Mouse (Mus musculus): Measurements from ENCODE around the gene Clybl. TPM values are rescaled to one million over a fixed set of nuclear protein-coding genes. Genes with fewer than 3 reads are reported as not detected.

Gene Clybl
- total RNA-seq, 2 experiments from 2014 or later: 68.1 to 80.2 TPM

DNA sequence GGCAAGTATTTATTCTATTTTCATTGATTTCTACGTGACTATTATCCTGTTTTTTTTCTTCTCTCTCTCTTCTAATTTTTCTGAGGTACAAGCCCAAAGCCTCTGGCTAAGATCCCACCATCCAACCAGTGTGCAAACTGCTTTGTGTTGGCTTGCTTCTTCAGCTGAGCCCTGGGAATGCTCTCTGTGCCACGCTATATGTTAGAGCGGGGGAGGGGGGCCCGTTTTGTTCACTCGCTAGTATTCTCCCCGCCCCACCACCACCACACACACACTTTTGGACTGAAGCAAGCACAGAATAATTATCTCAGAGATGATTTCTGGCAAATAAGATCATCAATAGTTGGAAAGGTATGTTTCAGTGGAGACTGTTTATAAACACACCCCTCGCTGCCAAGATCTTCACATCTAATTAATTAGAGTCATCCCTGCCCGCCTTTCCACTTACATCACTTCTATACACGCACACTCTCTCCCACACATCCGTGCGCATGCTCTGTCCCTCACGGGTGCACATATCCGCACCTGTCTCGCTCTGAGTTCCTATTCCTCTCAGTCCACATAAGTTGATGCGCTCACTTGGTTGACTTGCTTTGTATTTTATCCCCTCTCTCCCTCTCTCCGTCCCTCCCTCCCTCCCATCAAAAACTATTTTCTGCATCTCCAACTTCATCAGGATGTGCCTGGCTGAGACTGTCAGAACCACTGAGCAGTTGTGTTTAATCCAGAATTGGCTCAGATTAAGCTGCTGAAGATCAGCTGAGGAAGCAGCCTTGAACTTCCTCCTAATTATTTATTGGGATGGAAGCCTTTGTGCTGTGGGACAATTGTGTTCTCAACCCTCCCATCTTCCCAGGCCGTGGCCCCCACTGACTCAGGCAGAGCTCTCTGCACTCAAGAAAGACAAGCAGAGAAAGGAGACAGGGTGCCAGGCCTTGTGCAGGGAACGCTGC, 163.0 kb downstream of the Clybl start:
- intact Hi-C loops (cut with DNase I; ENCODE audit: low total_unique reads): no loop called here
- no peak for DNase-seq

DNA sequence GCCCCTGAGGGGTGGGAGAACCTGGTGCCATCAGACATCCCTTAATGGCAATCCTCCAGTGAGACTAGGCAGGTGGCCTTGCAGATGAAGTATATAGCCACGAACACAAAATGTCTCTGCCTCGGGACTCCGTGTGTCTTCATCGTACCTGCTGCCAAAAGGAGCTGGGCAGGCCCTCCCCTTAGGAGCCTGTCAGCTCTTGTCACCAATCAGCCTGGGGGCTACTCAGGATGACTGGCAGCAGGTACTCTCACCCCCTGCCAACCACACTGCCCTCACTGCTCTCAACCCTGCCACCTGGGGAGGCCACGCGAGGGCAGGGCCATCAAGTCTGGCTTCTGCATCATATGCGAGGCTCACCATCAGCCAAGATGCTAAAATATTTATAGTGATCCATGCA, 166.6 kb downstream of the Clybl start:
- intact Hi-C loops (cut with DNase I; ENCODE audit: low total_unique reads): no loop called here
- no peak for DNase-seq

DNA sequence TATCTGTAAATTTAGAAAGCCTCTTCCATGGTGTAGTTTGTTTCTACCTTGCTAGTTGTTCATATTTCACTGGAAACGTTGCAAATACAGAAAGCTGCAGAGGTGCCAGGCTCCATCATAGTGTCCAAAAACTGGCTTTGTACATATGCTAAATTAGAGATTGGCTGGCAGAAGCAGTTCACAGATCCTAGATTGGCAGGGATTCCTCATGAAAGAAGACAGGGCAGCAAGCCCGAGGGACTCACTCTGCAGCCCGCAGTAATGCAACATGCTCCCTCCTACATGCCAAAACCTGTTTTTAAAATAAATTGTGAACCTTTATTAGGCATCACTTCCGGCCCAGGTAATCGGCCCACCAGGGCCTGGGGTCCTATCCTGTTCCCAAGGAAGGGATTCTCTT, 167.8 kb downstream of the Clybl start:
- intact Hi-C loops (cut with DNase I; ENCODE audit: low total_unique reads): no loop called here
- no peak for DNase-seq

DNA sequence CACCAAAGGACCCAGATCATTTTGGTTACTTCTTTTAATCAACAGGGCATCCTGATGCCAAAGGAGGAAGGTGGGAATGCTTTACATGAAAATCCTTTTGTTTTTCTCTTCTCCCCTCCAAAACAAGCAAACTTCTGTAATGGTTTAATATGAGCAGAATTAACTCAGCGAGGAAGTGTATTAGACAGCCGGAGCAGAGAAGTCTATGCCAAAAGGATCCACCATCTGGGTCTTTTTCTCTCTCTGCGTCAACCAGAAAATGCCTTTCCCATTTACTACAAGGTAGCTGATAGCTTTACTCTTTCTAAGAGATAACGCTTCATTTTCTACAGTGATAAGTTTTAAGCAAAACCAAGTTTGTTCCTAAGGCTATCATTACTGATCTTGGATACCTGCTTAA, 168.3 kb downstream of the Clybl start:
- intact Hi-C loops (cut with DNase I; ENCODE audit: low total_unique reads): no loop called here
- DNase-seq: no peak

DNA sequence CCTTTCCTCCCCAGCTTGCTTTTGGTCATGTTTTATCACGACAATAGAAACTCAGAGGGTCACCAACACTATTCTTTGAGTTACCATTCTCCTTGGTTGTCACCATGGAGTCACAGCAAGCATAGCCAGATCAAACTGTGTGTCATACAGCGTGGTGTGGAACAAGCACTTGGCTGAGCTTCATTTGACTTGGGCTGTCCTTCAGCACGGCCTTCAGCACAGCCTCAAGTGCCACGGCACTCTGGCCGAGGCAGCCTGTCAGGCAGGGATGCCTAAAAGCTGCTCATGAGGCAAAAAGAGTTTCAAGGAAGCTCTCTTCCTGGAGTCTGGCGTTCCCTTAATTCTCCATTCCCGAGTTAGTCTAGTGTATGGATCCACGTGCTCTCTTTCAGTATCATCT, 169.3 kb downstream of the Clybl start:
- DNase-seq: no peak

DNA sequence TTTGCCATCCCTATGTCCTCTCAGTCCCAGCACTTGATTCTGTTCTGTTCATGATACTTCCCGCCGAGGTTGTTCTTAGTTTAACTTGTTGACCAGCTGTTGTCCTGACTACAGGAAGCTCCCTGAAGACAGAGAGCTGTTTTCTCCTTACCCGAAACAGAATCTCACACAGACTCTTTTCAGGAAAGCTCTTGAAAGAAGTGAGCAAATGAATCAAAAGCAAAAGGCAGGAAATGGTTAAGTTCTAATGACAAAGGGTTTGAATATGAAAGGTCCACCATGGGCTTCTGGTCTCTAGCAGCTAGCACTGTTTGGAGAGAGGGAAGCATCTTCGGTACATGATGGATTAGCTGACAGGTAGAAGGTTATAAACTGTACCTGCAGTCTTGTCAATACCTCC, 175.8 kb downstream of the Clybl start:
- DNase-seq: no peak
- intact Hi-C loops (cut with DNase I; ENCODE audit: low total_unique reads): no loop called here

More for the DNA sequence above, 169.3 kb downstream of the Clybl start:
- intact Hi-C loops (cut with DNase I; ENCODE audit: low total_unique reads): no loop called here

DNA sequence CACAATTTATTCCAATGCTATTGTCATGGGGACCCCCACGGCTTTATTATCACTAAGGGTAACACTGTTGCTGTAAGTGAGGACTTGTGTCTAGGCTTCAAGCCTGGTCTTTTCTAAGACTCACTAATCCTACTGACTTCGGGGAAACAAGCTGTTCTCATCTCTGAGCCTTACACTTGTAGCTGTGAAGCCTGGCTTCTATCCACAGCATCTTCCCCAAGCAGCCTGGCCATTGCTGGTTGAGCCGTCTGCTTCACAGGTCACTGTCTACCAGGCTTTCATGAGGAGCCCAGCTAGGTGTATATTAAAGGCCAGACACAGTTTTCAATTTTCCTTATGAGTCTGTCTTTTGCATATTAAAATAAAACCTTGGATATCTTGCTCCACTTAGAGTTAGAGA, 177.1 kb downstream of the Clybl start:
- DNase-seq: no peak
- intact Hi-C loops (cut with DNase I; ENCODE audit: low total_unique reads): no loop called here

DNA sequence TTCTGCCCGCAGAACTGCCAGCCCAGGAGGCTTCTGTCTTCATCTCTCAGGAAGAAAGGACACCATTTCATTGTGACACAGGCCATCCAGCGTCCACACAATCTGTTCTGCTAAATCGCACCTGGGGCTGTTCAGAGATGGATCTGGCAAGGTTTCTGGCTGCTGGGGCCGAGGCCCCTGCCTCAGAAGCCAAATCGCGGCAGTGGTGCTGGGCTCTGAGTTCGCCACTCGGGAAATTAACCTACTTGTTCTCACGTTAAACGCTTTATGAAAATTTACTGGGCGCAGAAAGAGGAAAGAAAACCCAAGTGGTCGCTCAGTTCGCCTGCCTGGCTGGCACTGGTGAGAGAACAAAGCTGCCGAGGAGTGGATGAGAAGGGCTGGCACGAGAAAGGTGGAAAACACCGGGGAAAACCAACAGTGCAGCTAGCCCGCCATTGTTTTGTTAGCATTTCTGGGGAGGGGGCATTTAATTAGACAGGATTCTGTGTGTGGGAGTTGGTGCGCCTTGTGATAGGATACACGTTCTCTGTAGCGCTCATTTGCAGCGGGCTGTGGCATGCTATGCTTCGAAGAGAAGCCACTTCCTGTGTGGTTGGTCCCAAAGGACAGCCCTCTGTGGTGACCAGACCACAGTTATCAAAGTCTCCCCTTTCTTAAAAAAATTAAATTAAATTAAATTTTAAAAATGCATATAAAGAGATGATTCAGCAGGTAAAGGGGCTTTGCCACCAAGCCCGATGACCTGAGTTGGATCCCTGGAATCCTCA, 177.8 kb downstream of the Clybl start:
- no peak for DNase-seq
- intact Hi-C loops (cut with DNase I; ENCODE audit: low total_unique reads): no loop called here

DNA sequence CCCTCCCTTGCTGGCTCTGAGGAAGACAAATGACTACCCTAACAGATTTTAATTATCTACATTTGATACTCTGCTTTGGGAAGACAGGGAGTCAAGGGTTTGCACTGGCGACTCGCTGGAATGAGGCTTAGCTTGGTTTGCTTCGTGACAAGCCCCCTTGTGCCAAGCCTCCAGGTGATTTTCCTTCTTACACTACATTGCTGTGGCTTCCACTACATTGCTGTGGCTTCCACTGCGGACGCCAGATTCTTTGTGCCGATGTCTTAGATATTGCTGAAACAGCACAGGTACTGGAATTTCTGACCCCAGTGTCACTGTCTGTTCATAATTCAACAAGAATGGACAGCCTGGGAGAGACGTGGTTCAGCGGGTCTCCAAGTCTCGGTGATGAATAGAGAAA, 180.3 kb downstream of the Clybl start:
- intact Hi-C loops (cut with DNase I; ENCODE audit: low total_unique reads): no loop called here
- no peak for DNase-seq

DNA sequence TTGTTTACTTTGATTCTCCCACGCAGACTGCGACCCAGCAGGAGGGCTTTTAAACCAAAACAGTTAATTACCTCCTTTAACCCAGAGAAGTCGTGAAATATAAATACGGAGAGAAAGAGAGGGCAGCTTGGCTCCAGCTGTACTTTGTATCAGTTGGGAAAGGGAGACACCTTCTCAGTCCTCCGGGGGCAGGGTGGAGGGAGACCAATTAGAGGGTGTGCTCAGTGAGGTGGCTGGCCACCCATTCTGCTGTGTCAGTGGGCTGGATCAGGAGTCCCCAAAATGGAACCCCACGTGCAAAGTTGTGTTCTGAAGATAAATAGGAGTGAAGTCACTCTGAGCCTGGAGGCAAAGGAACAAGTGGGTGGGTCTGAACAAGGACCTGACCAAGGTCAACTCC, 181.7 kb downstream of the Clybl start:
- intact Hi-C loops (cut with DNase I; ENCODE audit: low total_unique reads): no loop called here
- DNase-seq: no peak

DNA sequence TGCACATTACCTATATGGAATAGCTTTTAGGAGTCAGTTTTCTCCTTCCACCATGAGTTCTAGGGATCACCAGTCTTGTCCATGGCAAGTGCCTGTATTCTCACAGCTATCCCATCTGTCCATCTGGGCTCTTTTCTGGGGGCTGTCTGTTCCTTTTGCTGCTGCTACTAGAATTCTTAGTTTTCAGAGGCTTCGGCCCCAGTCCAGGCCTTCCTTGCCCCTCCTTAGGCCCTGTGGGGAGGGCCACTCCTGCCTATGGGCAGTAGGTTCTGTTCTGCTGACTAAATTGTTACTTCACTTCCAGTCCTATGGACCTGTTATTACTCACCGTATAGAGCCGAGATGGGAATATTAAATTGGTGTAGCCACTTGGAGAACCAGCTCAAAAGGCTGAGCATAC, 182.5 kb downstream of the Clybl start:
- intact Hi-C loops (cut with DNase I; ENCODE audit: low total_unique reads): no loop called here
- no peak for DNase-seq

DNA sequence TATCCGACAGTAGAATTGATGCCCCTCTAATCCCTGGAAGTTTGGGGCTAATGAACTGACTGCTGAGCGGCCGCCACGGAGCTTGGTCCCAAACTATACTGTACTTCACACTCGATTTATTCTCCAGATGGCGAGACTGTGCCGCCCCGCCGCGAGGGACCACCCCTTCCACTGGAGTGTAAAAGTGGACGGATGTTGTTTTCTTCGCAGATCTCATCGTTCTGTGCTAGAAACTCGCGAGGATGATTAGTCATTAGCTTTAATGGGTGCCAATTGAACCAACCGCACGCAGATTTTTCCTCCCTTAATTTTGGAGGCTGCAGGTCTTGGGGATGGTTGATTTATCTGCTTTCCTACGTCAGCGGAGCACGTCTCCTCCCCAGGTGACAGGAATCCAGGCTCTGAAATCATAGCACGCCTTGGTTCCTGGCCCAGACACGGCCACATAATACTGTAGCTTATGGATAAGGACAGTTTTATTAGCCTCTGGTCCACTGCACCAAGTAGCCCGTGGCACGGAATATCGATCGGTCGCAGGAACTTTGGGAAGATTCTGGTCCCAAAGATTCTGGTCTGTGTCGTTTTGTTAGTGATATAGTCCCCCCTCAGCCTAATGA, 185.9 kb downstream of the Clybl start:
- intact Hi-C loops (cut with DNase I; ENCODE audit: low total_unique reads): no loop called here

DNA sequence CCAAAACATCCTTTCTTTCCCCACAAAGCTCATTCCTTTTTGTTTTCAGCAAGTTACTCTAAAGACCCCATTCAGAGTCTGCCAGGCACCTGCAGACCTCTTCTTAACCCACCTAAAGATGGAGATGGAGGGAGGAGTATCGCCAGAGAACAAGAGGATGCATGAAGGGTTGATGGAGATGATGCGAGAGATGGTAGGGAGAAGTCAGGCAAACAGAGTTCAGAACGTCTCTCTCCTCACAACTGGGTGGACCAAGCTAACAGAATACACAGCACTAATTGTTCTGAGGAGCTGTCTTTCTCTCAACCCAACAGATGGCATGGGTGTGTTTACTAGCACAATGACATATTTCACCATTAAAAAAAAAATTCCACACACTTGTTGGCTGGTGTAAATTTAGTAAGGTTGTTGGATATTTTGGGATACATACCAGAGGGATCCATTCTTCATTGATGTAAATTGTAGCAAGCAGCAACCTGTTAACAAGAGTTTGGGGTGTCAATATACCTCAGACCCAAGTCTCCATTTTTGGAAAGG, 186.4 kb downstream of the Clybl start:
- no peak for DNase-seq
- intact Hi-C loops (cut with DNase I; ENCODE audit: low total_unique reads): no loop called here

More for the DNA sequence above, 185.9 kb downstream of the Clybl start:
- DNase-seq: no peak

DNA sequence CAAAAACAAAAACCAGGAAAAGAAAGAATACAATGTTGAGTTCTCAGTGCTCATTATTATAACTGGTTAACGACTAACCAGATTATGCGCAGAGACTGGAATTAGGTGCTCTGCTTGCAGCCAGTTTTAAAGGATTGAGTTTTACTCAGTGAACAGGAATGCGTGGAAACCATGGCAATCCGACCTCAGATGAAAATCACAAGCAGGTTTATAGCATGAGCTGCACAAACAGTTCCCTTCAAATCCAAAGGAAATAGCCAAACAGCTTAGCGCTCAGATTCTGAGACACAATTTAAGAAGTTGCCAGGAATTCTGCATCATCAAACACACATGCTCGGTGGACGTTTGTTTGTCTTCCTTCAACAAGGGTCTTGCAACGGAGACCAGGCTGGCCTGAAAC, 187.0 kb downstream of the Clybl start:
- intact Hi-C loops (cut with DNase I; ENCODE audit: low total_unique reads): no loop called here
- DNase-seq: no peak

DNA sequence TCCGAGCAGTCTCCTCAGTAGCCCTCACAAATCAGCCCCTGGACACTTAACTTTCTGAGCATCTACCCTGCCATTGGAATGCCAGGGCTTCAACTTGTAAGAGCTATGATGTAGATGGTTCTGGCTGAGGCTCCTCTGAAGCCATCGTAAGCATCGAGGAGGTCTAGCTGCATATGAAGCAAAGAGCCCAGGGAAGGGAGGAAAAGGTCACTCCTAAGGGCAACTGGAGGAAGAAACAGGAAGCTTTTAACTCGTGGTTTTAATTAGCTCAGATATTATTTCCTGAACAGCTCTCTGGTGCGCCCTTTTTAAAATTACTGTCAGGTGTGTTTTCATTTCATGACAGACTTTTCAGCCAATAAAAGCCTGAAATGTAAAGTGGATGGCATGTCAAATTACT, 190.5 kb downstream of the Clybl start:
- intact Hi-C loops (cut with DNase I; ENCODE audit: low total_unique reads): no loop called here
- DNase-seq: no peak

DNA sequence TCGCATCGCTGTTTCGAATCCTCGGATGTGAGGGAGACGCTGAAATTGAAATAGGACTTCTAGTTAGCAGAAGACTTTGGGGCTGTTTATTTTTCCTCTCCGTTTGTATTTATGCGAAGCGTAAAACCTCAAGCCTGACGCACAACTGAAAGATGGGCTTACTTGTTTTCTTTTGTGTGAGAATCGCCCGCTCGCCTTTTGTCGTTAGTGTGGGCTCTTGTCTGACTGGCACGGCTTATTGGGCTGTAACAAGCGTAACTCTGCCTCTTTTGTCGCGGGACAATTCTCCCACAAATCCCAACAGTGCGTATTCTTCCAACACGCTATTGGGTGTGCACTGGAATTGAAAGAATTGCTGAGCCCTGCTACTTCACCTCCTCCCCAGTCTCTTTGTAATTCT, 192.0 kb downstream of the Clybl start:
- intact Hi-C loops (cut with DNase I; ENCODE audit: low total_unique reads): no loop called here
- DNase-seq: no peak

DNA sequence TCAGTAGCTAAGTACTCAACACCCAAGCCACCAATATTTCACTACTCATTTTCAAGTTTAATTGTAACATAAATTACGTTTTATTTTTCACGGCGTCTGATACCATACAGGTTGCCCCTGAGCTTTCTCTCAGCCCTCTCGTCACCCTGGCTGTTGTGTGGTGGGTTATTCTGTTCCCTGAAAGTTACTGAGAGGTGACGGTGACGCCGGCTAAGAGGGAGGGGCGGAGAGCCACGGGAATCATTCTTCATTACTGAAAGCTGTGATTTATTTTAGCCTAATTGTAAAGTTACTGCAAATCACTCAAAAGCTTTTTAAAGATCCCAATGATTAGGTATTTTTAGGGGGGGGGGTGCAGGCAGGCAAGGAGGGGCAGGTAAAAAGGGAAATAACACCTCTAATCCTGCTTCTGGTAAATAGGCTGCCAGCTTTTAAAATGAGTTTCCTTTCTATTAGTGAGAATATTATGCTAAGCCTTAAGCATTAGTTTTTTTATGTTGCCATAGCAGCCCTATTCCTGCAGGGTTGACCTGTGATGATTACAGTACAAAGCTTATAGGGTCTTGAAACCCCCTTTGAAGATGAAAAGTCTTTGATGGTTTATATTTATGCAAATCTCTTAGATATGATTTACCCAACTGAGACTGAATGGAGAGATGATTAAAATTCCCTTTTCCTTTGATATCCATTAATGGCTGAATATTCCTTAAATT, 192.9 kb downstream of the Clybl start:
- intact Hi-C loops (cut with DNase I; ENCODE audit: low total_unique reads): no loop called here
- no peak for DNase-seq

DNA sequence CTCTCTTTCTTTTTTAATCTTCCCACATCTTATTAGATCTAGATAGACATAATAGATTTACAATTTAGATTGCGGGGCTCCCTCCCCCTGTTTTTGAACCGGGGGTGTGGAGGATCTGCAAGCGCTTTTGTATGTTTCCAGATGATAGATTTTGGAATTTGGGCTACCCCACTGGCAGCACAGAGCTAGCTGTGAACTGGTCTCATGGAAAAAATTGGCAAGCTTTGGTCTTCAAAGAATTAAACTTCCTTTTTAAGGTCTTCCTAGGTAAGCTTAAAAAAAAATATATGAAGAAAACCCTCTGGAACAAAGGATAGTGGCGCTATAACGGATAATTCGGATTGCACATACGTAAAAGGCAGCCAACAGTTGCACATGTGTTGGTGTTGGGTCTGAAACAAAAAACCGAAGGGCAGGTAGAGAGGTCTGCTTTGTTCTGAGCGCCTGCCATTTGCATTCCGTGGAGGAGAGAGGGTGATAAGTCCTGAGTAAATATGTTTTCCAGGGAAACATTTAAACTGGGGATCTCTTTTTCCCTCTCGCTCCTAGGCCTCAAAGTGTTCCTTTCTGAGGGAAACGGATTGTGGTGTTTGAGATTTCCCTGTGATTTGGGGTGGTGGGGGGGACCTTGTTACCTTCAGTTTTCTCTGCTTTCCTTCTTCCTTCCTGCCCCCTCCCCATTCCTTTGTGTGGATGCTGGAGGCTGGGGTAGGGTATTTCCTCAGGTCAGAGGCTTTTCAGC, 193.7 kb downstream of the Clybl start:
- no peak for DNase-seq
- intact Hi-C loops (cut with DNase I; ENCODE audit: low total_unique reads): no loop called here

All from gastrocnemius, postnatal 14 days (tissue).